Mouse (Mus musculus) gastrocnemius, postnatal 10 days (tissue): ENCODE results near the gene Bcl11a. TPM values are rescaled to one million over a fixed set of nuclear protein-coding genes. Genes with fewer than 3 reads are reported as not detected.

ENCODE experiments used
- DNase-seq: peaks from one replicate; pipeline ENCODE4 v3.0.0; 2021; ENCODE audit warnings: mixed read lengths
- total RNA-seq, 2 experiments: library from RNA; stranded (reverse); gene quantifications; 2 replicates each; pipeline ENCODE4 v1.2.3; 2021

Bcl11a gene
- total RNA-seq, 2 experiments from 2014 or later: 0.54 to 0.97 TPM

DNA sequence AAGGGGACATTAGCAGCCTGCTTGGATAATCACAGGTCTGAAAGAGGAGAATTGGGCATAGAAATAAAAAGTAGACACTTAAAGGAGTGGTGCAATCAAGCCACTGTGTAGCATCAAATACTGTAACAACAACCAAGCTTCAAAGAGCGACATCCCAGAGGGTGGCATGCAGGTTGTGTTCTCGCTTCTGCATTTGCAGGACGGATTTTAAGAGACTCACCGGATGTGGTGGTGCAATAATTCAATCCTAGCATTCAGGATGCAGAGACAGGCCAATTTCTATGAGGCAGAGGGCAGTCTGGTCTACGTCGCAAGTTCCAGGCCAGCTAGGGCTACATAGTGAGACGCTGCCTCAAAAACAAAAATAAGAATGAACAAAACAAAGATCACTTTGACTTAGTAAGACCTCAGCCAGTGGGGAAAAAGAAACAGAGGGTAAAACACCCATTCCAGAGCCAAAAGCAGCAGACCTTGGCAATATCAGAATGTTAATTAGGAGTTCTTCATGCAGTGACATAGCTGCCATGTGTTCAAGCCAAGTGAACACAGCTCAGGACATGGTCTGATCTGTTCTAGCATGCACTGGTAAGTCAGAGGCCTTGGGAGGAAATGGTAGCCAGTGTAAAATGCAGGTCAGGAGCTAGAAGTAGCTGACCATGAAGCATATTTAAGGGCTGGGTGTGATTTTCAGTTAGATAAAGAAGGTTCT, 74.4 kb downstream of the Bcl11a start:
- no peak for DNase-seq

- no peak for DNase-seq
Observed at GRCm38 (mm10) chr11:24153049-24153448, 75.2 kb downstream of the Bcl11a start.

- no peak for DNase-seq
Observed at GRCm38 (mm10) chr11:24158026-24158425, 80.2 kb downstream of the Bcl11a start.

GRCm38 (mm10) chr11:24159656-24160055, 81.8 kb downstream of the Bcl11a start:
- no peak for DNase-seq

DNA sequence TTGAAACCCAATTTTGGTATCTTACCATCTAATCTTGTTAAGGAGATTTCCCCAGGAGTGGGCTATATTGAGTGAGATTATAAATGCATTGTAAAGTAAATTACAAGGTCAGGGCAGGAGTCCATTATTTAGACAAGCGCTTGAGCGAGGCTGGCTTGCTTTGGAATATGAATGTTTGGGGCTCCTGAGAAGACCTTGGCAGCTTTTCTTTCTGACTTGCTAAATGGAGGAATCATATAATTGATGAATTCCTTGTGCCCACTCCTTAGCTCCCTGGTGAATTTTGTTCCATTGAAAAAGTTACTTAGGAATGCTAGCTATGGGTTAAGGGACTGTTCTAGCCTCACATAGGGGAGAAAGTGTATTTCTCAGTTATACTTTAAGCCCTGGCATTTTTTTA, 83.6 kb downstream of the Bcl11a start:
- no peak for DNase-seq

DNA sequence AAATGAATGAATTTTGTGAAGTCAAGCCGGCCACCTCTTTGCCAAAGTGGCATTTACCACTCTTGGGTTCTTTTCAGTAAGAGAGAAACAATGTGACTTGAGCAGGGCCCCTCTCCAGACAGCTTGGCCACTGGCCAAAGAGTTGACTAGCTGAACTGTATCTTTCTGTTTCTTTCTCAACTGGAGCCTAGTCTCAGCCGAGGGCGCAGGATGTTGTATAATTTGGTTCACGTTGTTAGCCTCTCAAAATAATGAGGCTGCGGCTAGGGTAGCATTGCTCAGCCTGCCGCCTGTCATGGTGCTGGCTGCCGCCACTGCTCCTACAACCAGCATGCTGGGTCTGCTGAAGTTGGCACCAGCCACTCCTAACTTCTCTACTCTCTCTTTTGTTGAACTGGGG, 84.2 kb downstream of the Bcl11a start:
- peak; percentile 33 for DNase-seq

GRCm38 (mm10) chr11:24163072-24163471, 85.2 kb downstream of the Bcl11a start:
- DNase-seq: no peak

DNA sequence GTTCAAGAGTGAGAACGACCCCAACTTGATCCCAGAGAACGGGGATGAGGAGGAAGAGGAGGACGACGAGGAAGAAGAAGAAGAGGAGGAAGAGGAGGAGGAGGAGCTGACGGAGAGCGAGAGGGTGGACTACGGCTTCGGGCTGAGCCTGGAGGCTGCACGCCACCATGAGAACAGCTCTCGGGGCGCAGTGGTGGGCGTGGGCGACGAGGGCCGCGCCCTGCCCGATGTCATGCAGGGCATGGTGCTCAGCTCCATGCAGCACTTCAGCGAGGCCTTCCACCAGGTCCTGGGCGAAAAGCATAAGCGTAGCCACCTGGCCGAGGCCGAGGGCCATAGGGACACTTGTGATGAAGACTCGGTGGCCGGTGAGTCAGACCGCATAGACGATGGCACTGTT, 86.2 kb downstream of the Bcl11a start:
- no peak for DNase-seq

DNA sequence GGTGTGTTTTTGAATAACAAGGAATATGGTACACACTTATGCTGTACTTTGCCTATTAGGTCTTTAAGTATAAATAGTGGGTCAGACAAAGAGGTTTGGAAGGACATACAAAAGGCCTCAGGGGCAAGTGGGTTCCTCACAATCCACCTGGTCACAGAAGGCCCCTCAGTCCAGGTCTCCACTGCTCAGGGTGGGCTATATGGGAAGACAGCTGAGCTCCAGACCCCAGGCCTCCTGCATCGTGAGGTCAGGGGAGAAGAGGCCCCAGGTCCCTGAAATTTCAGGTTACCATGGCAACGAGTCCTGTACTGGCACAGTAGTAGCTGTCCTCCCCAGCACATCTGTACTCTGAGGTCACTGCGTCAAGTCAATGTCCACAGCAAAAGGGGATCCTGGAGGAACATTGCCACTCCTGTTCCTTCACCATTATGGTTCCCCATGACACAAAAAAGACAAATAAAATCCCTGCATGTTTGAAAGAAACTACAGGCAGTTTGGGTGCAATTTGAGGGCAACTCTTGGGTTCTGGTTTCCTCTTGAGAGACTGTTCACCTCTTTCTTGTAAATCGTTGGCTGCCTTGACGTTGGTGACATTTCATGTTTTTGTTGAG, 93.9 kb downstream of the Bcl11a start:
- DNase-seq: no peak

DNA sequence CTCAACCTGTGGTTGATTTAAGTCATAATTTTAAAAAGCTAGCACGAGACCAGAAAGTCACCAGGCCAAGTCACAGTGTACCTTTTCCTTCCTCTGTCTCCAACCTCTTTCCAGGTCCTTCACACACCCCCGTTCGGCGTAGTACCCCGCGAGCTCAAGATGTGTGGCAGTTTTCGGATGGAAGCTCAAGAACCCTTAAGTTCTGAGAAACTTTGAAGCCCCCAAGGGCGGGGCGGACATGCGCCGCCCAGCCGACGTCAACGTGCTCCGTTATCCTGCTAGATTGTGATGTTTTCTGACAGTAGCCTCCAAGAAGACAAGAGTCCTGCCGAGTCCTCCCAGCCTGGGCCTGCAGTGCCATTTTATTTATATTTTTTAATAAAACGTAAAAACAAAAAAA, 94.7 kb downstream of the Bcl11a start:
- DNase-seq: no peak

DNA sequence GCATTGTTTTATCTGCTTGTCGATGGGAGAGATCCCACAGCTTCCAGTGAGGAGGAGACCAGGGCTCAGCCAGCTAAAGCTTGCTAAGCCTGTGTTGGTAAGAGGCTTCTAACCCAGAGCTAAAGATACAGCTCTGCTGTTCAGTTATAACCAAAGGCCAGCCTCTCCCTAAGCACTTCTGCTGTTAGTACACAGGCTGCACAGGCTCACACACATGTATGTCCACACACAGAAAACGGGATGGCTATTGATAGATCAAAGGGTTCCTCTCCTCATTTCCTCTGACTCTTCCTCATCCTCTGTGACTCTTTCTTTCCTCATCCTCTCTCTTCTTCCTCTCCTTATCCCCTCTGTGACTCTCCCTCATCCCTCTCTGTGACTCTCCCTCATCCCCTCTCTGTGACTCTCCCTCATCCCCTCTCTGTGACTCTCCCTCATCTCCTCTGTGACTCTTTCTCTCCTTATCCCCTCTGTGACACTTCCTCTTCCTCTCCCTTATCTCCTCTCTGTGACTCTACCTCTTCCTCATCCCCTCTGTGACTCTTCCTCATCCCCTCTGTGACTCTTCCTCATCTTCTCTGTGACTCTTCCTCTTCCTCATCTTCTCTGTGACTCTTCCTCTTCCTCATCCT, 96.4 kb downstream of the Bcl11a start:
- no peak for DNase-seq

DNA sequence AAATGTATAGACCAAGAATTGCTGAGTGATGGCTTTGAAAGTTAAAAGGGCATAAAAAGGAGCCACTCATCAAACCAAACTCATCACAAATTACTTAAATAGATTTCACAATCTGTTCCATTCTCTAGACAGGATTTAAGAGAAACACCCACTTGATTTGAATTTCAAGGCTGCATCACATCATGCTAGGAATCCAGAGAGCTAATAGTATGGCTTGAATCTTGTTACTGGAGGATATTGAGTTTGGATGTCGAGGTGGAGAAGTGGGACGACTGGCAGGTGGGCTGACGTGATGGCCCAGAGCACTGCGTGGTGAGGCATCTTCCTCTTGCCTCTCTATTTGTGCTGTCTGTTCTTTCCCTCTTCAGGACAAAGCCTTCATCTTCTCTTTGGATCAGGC, 99.6 kb downstream of the Bcl11a start:
- no peak for DNase-seq

GRCm38 (mm10) chr11:24178823-24179476, 101.1 kb downstream of the Bcl11a start:
- DNase-seq: no peak

DNA sequence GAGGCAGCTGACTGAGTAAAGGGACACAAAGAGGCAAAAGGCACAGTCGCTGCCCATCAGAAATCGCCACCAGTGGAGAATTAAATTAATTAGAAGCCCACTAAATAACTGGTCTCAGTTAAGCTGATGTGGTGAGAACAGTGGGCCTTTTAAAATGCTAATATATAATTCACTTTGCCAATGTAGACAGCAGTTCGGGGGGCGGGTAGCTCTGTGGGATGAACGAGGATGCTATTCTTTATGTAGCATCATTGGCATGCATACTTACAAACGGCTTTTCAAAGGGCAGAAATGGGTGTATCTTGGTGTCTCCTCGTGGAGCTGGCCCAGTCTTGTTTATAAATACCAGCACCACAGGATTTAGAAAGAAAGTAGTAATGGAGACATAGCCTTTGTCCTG, 102.2 kb downstream of the Bcl11a start:
- no peak for DNase-seq

GRCm38 (mm10) chr11:24183501-24183900, 105.6 kb downstream of the Bcl11a start:
- DNase-seq: no peak

- DNase-seq: no peak
Observed at GRCm38 (mm10) chr11:24184932-24185331, 107.1 kb downstream of the Bcl11a start.

GRCm38 (mm10) chr11:24190411-24190810, 112.6 kb downstream of the Bcl11a start:
- no peak for DNase-seq

DNA sequence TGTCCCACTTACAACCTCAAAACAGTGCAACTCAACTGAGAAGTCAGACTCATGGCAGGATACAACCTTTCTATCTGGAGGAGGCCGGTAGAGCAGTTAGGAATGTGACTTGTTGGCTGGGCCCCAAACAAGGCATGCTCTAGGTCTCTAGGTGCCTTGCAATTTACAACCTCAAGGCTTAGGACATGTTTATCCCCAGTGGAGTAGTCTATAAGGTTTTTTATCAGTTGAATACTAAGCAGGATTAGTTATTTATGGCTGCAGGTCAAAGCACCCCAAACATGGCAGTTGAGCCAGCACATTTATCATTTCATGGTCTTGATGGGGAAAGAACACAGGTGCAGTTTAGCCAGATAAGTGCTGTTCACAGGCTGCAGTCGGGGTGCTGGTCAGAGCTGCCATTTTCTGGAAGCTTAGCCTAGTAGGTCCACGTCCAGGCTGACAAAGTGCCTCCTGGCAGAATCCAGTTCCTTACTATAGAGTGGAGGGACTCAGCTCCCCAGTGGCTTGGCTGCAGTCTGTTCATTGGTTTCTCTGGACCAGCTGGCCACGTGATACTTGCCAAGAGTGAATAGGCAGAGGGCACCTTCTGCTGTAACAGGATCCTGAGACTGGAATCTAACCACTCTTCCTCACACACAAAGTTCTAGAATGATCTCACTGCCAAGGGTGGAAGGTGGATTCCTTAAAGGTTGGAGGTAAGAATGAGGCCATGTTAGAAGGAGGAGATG, 118.8 kb downstream of the Bcl11a start:
- DNase-seq: no peak

- DNase-seq: no peak
Observed at GRCm38 (mm10) chr11:24197424-24197823, 119.6 kb downstream of the Bcl11a start.

GRCm38 (mm10) chr11:24199560-24199959, 121.7 kb downstream of the Bcl11a start:
- DNase-seq: no peak

DNA sequence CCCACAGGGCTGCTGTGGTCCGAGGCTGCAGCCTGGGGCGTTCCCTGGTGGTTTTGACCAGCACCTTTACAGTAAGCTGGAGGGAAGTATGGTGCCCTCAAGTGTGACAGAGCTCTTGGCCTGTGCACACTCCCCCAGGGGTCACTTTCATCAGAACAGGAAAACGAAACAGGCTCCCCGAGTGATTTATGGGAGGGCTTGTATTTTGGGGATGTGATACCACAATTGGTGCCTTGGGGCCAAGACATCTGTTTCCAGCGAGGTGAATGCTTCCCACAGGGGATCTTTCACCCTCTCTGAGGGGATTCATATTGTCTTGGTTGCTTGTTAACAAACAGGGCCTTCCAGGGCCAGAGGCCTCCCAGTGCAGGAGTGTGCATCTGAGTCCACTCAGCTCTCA, 122.5 kb downstream of the Bcl11a start:
- DNase-seq: no peak

- no peak for DNase-seq
Observed at GRCm38 (mm10) chr11:24201223-24201622, 123.4 kb downstream of the Bcl11a start.
